Mouse (Mus musculus) intestine, embryonic 15.5 days (tissue): ENCODE measurements around the gene Ano10. TPM values are rescaled to one million over a fixed set of nuclear protein-coding genes. Genes with fewer than 3 reads are reported as not detected.

Experiments used
- ATAC-seq: fragments of 200-750 bp; cut with Nextera tagmentation; 2 replicates; pipeline ENCODE4 v1.8.0; 2017; ENCODE audit warnings: moderate TSS enrichment, moderate library complexity
- H3K27ac ChIP-seq: fragments of 300-500 bp; sonication (generic); 2 replicates; pipeline ENCODE4 v1.5.1; 2015; ENCODE audit warnings: mild to moderate bottlenecking, inconsistent platforms
- H3K27me3 ChIP-seq: fragments of 300-500 bp; sonication (generic); replicated peaks from 2 replicates; pipeline ENCODE4 v1.6.1; 2015; ENCODE audit warnings: inconsistent platforms
- H3K36me3 ChIP-seq: fragments of 300-500 bp; sonication (generic); 2 replicates; pipeline ENCODE4 v1.6.1; 2015; ENCODE audit warnings: inconsistent platforms
- H3K4me1 ChIP-seq: fragments of 300-500 bp; sonication (generic); replicated peaks from 2 replicates; pipeline ENCODE4 v1.6.1; 2015; ENCODE audit warnings: inconsistent platforms
- H3K4me2 ChIP-seq: fragments of 300-500 bp; sonication (generic); replicated peaks from 2 replicates; pipeline ENCODE4 v1.6.1; 2015; ENCODE audit warnings: mild to moderate bottlenecking, inconsistent platforms
- H3K4me3 ChIP-seq: fragments of 300-500 bp; sonication (generic); replicated peaks from 2 replicates; pipeline ENCODE4 v1.5.1; 2015; ENCODE audit warnings: inconsistent platforms
- H3K9ac ChIP-seq: fragments of 300-500 bp; sonication (generic); 2 replicates; pipeline ENCODE4 v1.6.1; 2015; ENCODE audit warnings: inconsistent platforms
- H3K9me3 ChIP-seq: fragments of 300-500 bp; sonication (generic); 2 replicates; pipeline ENCODE4 v1.6.1; 2016; ENCODE audit warnings: inconsistent platforms
- WGBS: fragments of 180-500 bp; shearing (Covaris S2); methylation state at CpG from one replicate; pipeline ENCODE4 v1.1.7; 2015; 5-methylcytosine and 5-hydroxymethylcytosine counted together
- polyA plus RNA-seq: library from polyadenylated mRNA; unstranded; fragments of >200 nt; fragmentation: Nextera tagmentation; extraction: Ambion mirVana; gene quantifications from 2 replicates; pipeline ENCODE4 v1.2.1, GENCODE M21; 2015

Ano10 gene
- polyA plus RNA-seq, 1 experiment from 2014 or later: 33.1 TPM

GRCm38 (mm10) chr9:122187451-122187921 is 106.7 kb downstream of the Ano10 start:
- no peak overlapping the region for H3K9ac ChIP-seq
- WGBS: 84% methylated on average over 7 of the region's 7 CpGs
- no peak overlapping the region for H3K4me2 ChIP-seq
- no peak overlapping the region for H3K27ac ChIP-seq
- no peak for ATAC-seq
- H3K4me3 ChIP-seq: no peak overlapping the region
- H3K9me3 ChIP-seq: no peaks in the 10 kb centered on the region
- H3K36me3 ChIP-seq: no peaks in the 10 kb centered on the region
- H3K27me3 ChIP-seq: no peaks in the 10 kb centered on the region
- H3K4me1 ChIP-seq: 0 out of 2 replicates have a peak, but pooled peaks cover 20% of the 10 kb centered on the region

- Histone ChIP-seq H3K36me3 (no peaks in the 10 kb centered on the region), H3K4me3 (no peak overlapping the region), H3K4me1 (0 out of 2 replicates have a peak, but pooled peaks cover 20% of the 10 kb centered on the region), H3K27me3 (no peaks in the 10 kb centered on the region), H3K4me2 (no peak overlapping the region), H3K9ac (no peak overlapping the region), H3K27ac (peak overlapping the region; percentile 45; the same call in 1 of the 2 replicates), H3K9me3 (no peaks in the 10 kb centered on the region)
- 60% methylated on average over 1 of the region's 1 CpGs for WGBS
- ATAC-seq: peak; percentile 46; the same call in 1 of the 2 replicates
Measured at GRCm38 (mm10) chr9:122186643-122187226, 107.5 kb downstream of the Ano10 start.

- H3K4me3 ChIP-seq: no peak overlapping the region
- H3K27ac ChIP-seq: peak overlapping the region; percentile 42
- H3K9ac ChIP-seq: no peak overlapping the region
- no peaks in the 10 kb centered on the region for H3K9me3 ChIP-seq
- WGBS: 82% methylated on average over 6 of the region's 6 CpGs
- no peak overlapping the region for H3K4me2 ChIP-seq
- no peaks in the 10 kb centered on the region for H3K36me3 ChIP-seq
- H3K27me3 ChIP-seq: no peaks in the 10 kb centered on the region
- H3K4me1 ChIP-seq: 0 out of 2 replicates have a peak, but pooled peaks cover 20% of the 10 kb centered on the region
- ATAC-seq: no peak
Measured at GRCm38 (mm10) chr9:122185953-122186352, 108.3 kb downstream of the Ano10 start.

- H3K4me3 ChIP-seq: no peak overlapping the region
- no peaks in the 10 kb centered on the region for H3K27me3 ChIP-seq
- no peak overlapping the region for H3K9ac ChIP-seq
- 10% methylated on average over 2 of the region's 2 CpGs for WGBS
- 0 out of 2 replicates have a peak, but pooled peaks cover 20% of the 10 kb centered on the region for H3K4me1 ChIP-seq
- no peaks in the 10 kb centered on the region for H3K9me3 ChIP-seq
- H3K36me3 ChIP-seq: no peaks in the 10 kb centered on the region
- ATAC-seq: peak; percentile 49; the same call in 1 of the 2 replicates
- H3K27ac ChIP-seq: no peak overlapping the region
- no peak overlapping the region for H3K4me2 ChIP-seq
Measured at GRCm38 (mm10) chr9:122185061-122185460, 109.2 kb downstream of the Ano10 start.

- no peak overlapping the region for H3K4me2 ChIP-seq
- H3K9me3 ChIP-seq: no peaks in the 10 kb centered on the region
- H3K36me3 ChIP-seq: no peaks in the 10 kb centered on the region
- H3K4me3 ChIP-seq: no peak overlapping the region
- no peak for ATAC-seq
- H3K27ac ChIP-seq: no peak overlapping the region
- H3K9ac ChIP-seq: no peak overlapping the region
- WGBS: 82% methylated on average over 3 of the region's 3 CpGs
- no peaks in the 10 kb centered on the region for H3K27me3 ChIP-seq
- 0 out of 2 replicates have a peak, but pooled peaks cover 21% of the 10 kb centered on the region for H3K4me1 ChIP-seq
Measured at GRCm38 (mm10) chr9:122184329-122184728, 109.9 kb downstream of the Ano10 start.

GRCm38 (mm10) chr9:122183074-122183473 is 111.1 kb downstream of the Ano10 start:
- Histone ChIP-seq H3K9me3 (no peaks in the 10 kb centered on the region), H3K9ac (no peak overlapping the region), H3K4me2 (no peak overlapping the region), H3K27ac (peak overlapping the region; percentile 44; the same call in 1 of the 2 replicates), H3K27me3 (no peaks in the 10 kb centered on the region), H3K4me3 (no peak overlapping the region), H3K36me3 (no peaks in the 10 kb centered on the region), H3K4me1 (peaks cover 32% of the 10 kb centered on the region; the same call in 1 of the 2 replicates)
- 70% methylated on average over 4 of the region's 4 CpGs for WGBS
- ATAC-seq: peak; percentile 26; the same call in 1 of the 2 replicates

- no peak for ATAC-seq
- H3K4me3 ChIP-seq: no peak overlapping the region
- H3K27ac ChIP-seq: no peak overlapping the region
- H3K27me3 ChIP-seq: no peaks in the 10 kb centered on the region
- H3K36me3 ChIP-seq: no peaks in the 10 kb centered on the region
- peaks cover 22% of the 10 kb centered on the region; the same call in 1 of the 2 replicates for H3K4me1 ChIP-seq
- H3K9ac ChIP-seq: no peak overlapping the region
- no peak overlapping the region for H3K4me2 ChIP-seq
- H3K9me3 ChIP-seq: no peaks in the 10 kb centered on the region
- 79% methylated on average over 3 of the region's 3 CpGs for WGBS
Measured at GRCm38 (mm10) chr9:122180105-122180504, 114.1 kb downstream of the Ano10 start.

- Histone ChIP-seq H3K27ac (peak overlapping the region; percentile 39; the same call in 1 of the 2 replicates), H3K4me3 (no peak overlapping the region), H3K9ac (no peak overlapping the region), H3K9me3 (no peaks in the 10 kb centered on the region), H3K4me1 (peaks cover 17% of the 10 kb centered on the region; the same call in 1 of the 2 replicates), H3K27me3 (no peaks in the 10 kb centered on the region), H3K4me2 (no peak overlapping the region), H3K36me3 (no peaks in the 10 kb centered on the region)
- ATAC-seq: no peak
- 57% methylated on average over 4 of the region's 4 CpGs for whole genome bisulfite sequencing
Measured at GRCm38 (mm10) chr9:122178427-122178826, 115.8 kb downstream of the Ano10 start.

- H3K27ac ChIP-seq: 0 out of 2 replicates have a peak overlapping the region, but pooled peaks have one; percentile 10
- no peak for ATAC-seq
- H3K9ac ChIP-seq: no peak overlapping the region
- no peaks in the 10 kb centered on the region for H3K36me3 ChIP-seq
- no peaks in the 10 kb centered on the region for H3K9me3 ChIP-seq
- H3K27me3 ChIP-seq: no peaks in the 10 kb centered on the region
- no peak overlapping the region for H3K4me3 ChIP-seq
- 65% methylated on average over 7 of the region's 7 CpGs for WGBS
- H3K4me2 ChIP-seq: no peak overlapping the region
- peaks cover 13% of the 10 kb centered on the region; the same call in 1 of the 2 replicates for H3K4me1 ChIP-seq
Measured at GRCm38 (mm10) chr9:122177256-122178220, 116.7 kb downstream of the Ano10 start.

GRCm38 (mm10) chr9:122174723-122175122 is 119.5 kb downstream of the Ano10 start:
- H3K9me3 ChIP-seq: no peaks in the 10 kb centered on the region
- no peak overlapping the region for H3K9ac ChIP-seq
- H3K27me3 ChIP-seq: no peaks in the 10 kb centered on the region
- H3K27ac ChIP-seq: no peak overlapping the region
- peaks cover 4% of the 10 kb centered on the region for H3K36me3 ChIP-seq
- H3K4me2 ChIP-seq: no peak overlapping the region
- 88% methylated on average over 6 of the region's 6 CpGs for WGBS
- ATAC-seq: no peak
- no peak overlapping the region for H3K4me3 ChIP-seq
- H3K4me1 ChIP-seq: peaks cover 13% of the 10 kb centered on the region; the same call in 1 of the 2 replicates

GRCm38 (mm10) chr9:122173405-122174233 is 120.6 kb downstream of the Ano10 start:
- Histone ChIP-seq H3K27ac (no peak overlapping the region), H3K36me3 (peaks cover 4% of the 10 kb centered on the region), H3K4me3 (no peak overlapping the region), H3K9ac (no peak overlapping the region), H3K27me3 (no peaks in the 10 kb centered on the region), H3K4me1 (peaks cover 6% of the 10 kb centered on the region; the same call in 1 of the 2 replicates), H3K9me3 (no peaks in the 10 kb centered on the region), H3K4me2 (no peak overlapping the region)
- ATAC-seq: no peak
- WGBS: 88% methylated on average over 9 of the region's 9 CpGs
